Mouse (Mus musculus) kidney, adult 2 months (tissue): ENCODE results near the gene Faap20.

Source experiments
- CTCF ChIP-seq: fragments of 200-500 bp; conservative IDR thresholded peaks from 2 replicates; pipeline ENCODE4 v1.5.1; 2011; ENCODE audit warnings: low read depth, mild to moderate bottlenecking, control low read depth, low read length, moderate library complexity, mixed read lengths; ENCODE audit not compliant: insufficient read depth, insufficient read length
- POLR2A ChIP-seq: fragments of 200-500 bp; IDR thresholded peaks from one replicate; pipeline ENCODE4 v1.6.1; 2011; ENCODE audit warnings: low read depth, low read length, control low read depth

GRCm38 (mm10) chr4:155250361-155251117 is 937 bp downstream of the Faap20 start:
- TF ChIP-seq CTCF (no peak), POLR2A (no peak)
